Mouse (Mus musculus): ENCODE measurements around the gene Magea10. TPM values are rescaled to one million over a fixed set of nuclear protein-coding genes. Genes with fewer than 3 reads are reported as not detected.

The Magea10 gene
- total RNA-seq (2021) = not detected

DNA sequence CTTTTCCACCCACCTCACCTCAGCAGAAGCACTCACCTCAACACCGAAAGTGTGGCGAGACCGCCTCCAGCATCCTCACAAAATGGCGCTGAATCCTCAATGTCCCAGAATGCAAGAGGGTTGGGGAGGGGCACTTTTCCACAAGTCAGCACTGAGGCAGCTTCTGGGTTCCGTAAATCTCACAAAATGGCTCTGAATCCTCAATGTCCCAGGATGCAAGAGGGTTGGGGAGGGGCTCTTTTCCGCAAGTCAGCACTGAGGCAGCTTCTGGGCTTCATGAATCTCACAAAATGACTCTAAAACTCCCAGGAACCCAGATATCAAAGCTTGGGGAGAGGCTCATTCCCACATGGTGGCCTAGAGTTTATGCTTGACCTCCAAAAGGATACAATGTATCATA is at the start of gene Magea10:
Magea10 (minus strand) TSS at position 101 of the 400 bp plus-strand sequence.
- intact Hi-C loops (cut with DNase I) = no loop called here
- DNase-seq (ENCODE audit: low spot score) = no peak

DNA sequence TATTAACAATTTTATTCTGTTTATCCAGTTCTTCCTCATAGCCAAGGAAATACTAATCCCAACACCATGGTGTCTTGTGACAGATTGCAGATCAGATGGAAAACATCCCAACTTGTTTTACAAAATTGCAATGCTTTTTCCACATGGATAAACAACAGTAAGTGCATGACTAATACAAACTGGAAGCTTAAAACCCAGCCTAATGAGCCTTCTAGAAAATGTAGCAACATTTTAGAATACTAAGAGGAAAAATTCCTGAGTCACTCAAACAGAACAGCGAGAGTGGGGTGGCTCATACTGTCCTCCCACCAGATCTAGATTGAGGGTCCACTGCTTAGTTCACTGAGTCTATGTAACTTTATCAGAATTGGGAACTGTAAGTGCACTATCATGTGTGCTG is 4.7 kb downstream of the Magea10 start:
- intact Hi-C loops (cut with DNase I) = no loop called here
- no peak for DNase-seq (ENCODE audit: low spot score)

Other genes starting within 250 kb of the Magea10 start
- gene Magea4, start 164.8 kb downstream of the Magea10 start, total RNA-seq (2021) = not detected
- gene Gabre, start 112.1 kb downstream of the Magea10 start, total RNA-seq (2021) = under 1 TPM; 0.42 to 0.99 TPM

All from heart, postnatal 25 days (tissue).